Mouse (Mus musculus) embryonic facial prominence, embryonic 15.5 days (tissue): Measurements from ENCODE around the gene Col5a1. TPM values are rescaled to one million over a fixed set of nuclear protein-coding genes. Genes with fewer than 3 reads are reported as not detected.

Experiments
- ATAC-seq: fragments of 200-750 bp; cut with Nextera tagmentation; 2 replicates; pipeline ENCODE4 v1.8.0; 2017; ENCODE audit warnings: low read depth, moderate TSS enrichment; ENCODE audit not compliant: insufficient number of reproducible peaks, low FRiP score, low TSS enrichment
- H3K27ac ChIP-seq: fragments of 300-500 bp; sonication (generic); replicated peaks from 2 replicates; pipeline ENCODE4 v1.5.1; 2015; ENCODE audit warnings: mild to moderate bottlenecking, inconsistent platforms
- H3K27me3 ChIP-seq: fragments of 300-500 bp; sonication (generic); 2 replicates; pipeline ENCODE4 v1.6.1; 2015; ENCODE audit warnings: inconsistent platforms
- H3K36me3 ChIP-seq: fragments of 300-500 bp; sonication (generic); 2 replicates; pipeline ENCODE4 v1.6.1; 2015; ENCODE audit warnings: mild to moderate bottlenecking, inconsistent platforms
- H3K4me1 ChIP-seq: fragments of 300-500 bp; sonication (generic); 2 replicates; pipeline ENCODE4 v1.6.1; 2015; ENCODE audit warnings: inconsistent platforms
- H3K4me2 ChIP-seq: fragments of 300-500 bp; sonication (generic); replicated peaks from 2 replicates; pipeline ENCODE4 v1.6.1; 2015; ENCODE audit warnings: mild to moderate bottlenecking, inconsistent platforms
- H3K4me3 ChIP-seq: fragments of 300-500 bp; sonication (generic); replicated peaks from 2 replicates; pipeline ENCODE4 v1.5.1; 2015; ENCODE audit warnings: mild to moderate bottlenecking, inconsistent platforms
- H3K9ac ChIP-seq: fragments of 300-500 bp; sonication (generic); 2 replicates; pipeline ENCODE4 v1.6.1; 2015; ENCODE audit warnings: inconsistent platforms
- H3K9me3 ChIP-seq: fragments of 300-500 bp; sonication (generic); replicated peaks from 2 replicates; pipeline ENCODE4 v1.6.1; 2016; ENCODE audit warnings: inconsistent platforms
- WGBS: fragments of 180-500 bp; shearing (Covaris S2); methylation state at CpG from one replicate; pipeline ENCODE4 v1.1.7; 2015; 5-methylcytosine and 5-hydroxymethylcytosine counted together
- polyA plus RNA-seq: library from polyadenylated mRNA; unstranded; fragments of >200 nt; fragmentation: Nextera tagmentation; extraction: Ambion mirVana; gene quantifications from 2 replicates; pipeline ENCODE4 v1.2.1, GENCODE M21; 2015

The Col5a1 gene
- polyA plus RNA-seq, 1 experiment from 2014 or later = 217 TPM

DNA sequence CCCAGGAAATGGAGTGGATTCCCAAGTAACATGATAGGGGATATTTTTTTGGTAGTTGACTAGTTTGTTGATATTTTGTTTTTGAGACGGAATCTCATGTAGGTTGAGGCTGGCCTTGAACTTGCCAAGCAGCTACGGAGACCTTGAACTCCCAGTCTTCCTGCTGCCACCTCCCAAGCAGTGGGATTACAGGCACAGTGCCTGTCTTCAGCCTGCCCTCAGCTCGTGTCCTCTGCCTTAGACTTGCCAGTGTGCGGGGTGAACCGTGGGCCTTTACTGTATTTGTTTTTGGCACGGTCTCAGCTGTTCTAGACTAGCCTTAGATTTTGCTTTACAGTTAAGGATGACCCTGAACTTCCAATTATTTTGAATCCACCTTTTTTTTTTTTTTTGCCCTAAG, 37.5 kb downstream of the Col5a1 start:
- no peak overlapping the region for H3K27ac ChIP-seq
- ATAC-seq = no peak
- no peak overlapping the region for H3K4me2 ChIP-seq
- WGBS = 78% methylated on average over 6 of the region's 6 CpGs
- H3K9ac ChIP-seq = no peak overlapping the region
- H3K4me3 ChIP-seq = no peak overlapping the region
- H3K27me3 ChIP-seq = no peaks in the 10 kb centered on the region
- H3K4me1 ChIP-seq = peaks cover 16% of the 10 kb centered on the region; the same call in 1 of the 2 replicates
- H3K36me3 ChIP-seq = peaks cover 20% of the 10 kb centered on the region
- no peaks in the 10 kb centered on the region for H3K9me3 ChIP-seq

DNA sequence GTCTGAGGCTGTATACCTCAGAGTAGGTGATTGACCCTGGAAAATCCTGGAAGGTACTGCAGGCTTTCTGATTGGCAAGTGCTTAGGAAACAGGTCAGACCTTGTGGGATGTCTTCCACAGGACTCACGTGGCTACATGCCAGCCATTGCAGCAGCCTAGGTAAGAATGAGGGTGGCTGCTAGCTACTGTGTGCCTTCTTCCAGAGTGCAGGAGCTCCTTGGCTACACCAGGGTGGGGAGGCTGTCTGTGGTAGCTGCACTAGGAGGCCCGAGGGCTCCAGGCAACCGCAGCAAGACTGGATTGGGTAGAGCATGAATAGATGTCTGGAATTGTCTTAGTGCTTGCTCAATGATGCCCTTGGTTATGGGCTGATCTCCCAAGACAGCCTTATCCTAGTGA, 38.2 kb downstream of the Col5a1 start:
- Histone ChIP-seq H3K4me3 (no peak overlapping the region), H3K27ac (no peak overlapping the region), H3K4me1 (peaks cover 10% of the 10 kb centered on the region; the same call in 1 of the 2 replicates), H3K4me2 (no peak overlapping the region), H3K27me3 (no peaks in the 10 kb centered on the region), H3K9me3 (no peaks in the 10 kb centered on the region), H3K9ac (no peak overlapping the region), H3K36me3 (peaks cover 27% of the 10 kb centered on the region)
- 84% methylated on average over 3 of the region's 3 CpGs for WGBS
- no peak for ATAC-seq

DNA sequence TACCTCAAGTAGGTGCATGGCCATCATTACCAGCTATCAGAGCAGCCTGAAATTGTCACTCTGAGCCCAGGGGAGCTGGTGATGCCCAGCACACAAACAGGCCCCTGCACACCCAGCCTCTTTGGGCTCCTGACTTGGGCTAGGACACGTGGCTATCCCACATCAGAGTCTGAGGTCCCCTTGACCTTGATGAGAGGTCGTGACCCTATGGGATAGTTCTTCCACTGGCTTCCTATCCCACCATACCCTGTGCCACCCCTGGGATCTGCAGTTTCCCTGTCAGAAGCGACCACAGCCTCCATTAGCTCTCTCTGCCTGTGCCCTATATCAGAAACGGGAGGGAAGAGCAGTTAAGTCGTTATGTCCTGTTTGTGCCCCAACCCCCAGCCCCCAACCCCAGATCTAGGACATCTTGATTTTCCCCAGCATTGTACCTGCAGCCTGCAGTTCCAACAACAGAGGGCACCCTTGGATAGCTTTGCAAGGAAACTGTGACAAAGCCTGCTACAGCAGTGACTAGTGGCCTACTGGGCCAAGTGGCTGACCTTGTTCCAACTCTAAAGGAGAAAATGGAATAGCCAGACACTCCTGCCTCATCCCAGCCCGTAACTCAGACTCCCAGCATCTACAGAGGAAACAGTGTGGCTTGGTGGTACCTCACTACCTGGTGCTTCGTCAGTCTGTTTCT, 40.4 kb downstream of the Col5a1 start:
- Histone ChIP-seq H3K4me1 (peaks cover 23% of the 10 kb centered on the region), H3K36me3 (peaks cover 42% of the 10 kb centered on the region), H3K9me3 (no peaks in the 10 kb centered on the region), H3K27me3 (no peaks in the 10 kb centered on the region), H3K4me2 (no peak overlapping the region), H3K9ac (no peak overlapping the region), H3K4me3 (no peak overlapping the region), H3K27ac (no peak overlapping the region)
- WGBS = 49% methylated on average over 7 of the region's 7 CpGs
- ATAC-seq = no peak

DNA sequence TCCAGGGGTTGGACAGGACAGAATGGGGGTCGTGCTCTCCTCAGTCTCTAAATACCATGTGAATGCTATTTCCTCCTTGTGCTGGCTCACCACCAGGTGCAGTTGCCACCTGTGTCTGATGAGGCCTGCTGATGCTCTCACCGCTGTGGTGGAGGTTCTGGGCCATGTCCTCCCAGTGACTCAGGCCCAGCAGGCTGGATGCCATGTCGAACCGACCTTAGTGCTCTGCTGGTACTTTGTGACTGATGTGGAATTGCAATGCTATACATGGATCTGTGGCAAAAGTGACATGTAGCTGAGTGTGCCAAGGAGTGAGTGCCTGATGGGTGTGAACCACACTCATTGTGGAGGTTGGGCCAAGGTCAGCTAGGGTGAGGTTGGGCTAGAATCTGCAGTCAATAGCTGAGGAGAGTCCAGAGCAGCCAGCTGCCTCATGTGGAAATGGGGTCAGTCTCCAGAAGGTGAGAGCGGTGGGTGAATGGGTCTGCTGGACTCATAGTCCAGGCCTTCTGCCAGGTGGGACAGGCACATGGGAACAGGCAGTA, 44.3 kb downstream of the Col5a1 start:
- ATAC-seq = no peak
- H3K4me3 ChIP-seq = no peak overlapping the region
- peaks cover 50% of the 10 kb centered on the region; the same call in 1 of the 2 replicates for H3K36me3 ChIP-seq

DNA sequence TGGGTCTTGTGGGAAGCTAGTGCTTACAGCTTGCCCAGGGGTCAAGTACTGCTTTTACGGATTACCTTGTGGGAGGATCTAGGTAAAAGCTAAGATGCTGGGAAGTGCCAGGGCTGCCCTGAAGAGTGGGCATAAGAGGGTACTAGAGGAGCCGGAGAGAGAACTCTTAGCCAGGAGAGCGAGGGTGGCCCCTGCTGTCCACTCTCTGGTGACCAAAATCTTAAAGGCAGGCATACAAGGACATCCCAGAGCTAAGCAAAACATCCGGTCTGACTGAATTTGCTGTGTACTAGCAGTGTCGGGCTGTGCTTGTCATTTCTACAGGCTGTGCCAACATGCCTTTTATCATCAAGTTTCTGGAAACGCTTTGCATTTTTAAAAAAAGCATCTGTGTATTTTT, 44.9 kb downstream of the Col5a1 start:
- Histone ChIP-seq H3K4me3 (no peak overlapping the region), H3K9ac (no peak overlapping the region), H3K9me3 (no peaks in the 10 kb centered on the region), H3K27ac (peak overlapping the region; percentile 86), H3K4me2 (no peak overlapping the region), H3K27me3 (no peaks in the 10 kb centered on the region), H3K36me3 (peaks cover 50% of the 10 kb centered on the region; the same call in 1 of the 2 replicates), H3K4me1 (peaks cover 61% of the 10 kb centered on the region)
- no peak for ATAC-seq
- WGBS = 47% methylated on average over 6 of the region's 6 CpGs

More for the DNA sequence above, 44.3 kb downstream of the Col5a1 start:
- WGBS = 82% methylated on average over 5 of the region's 5 CpGs
- no peaks in the 10 kb centered on the region for H3K9me3 ChIP-seq
- no peak overlapping the region for H3K9ac ChIP-seq
- H3K4me1 ChIP-seq = peaks cover 55% of the 10 kb centered on the region
- no peak overlapping the region for H3K4me2 ChIP-seq
- peak overlapping the region; percentile 86 for H3K27ac ChIP-seq
- no peaks in the 10 kb centered on the region for H3K27me3 ChIP-seq

DNA sequence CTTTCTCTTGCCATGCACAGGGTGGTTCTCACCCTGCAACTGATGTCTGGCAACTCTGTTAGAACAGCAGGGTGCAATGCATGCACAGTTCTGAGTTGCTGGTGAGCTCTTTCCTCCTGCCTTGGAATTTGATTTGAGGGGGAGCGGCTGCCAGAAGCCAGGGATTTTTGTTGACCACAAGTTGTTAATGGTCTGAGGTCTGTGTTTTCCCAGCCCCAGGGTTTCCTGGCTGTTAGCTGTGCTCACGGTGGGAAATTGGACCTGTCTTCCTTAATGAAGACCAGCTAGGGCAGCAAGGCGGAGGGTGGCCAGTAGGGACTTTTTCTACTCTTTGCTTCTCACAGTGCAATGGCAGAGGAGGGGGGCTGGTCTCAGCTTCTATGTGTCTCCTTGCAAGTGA, 45.7 kb downstream of the Col5a1 start:
- Histone ChIP-seq H3K27me3 (no peaks in the 10 kb centered on the region), H3K36me3 (peaks cover 50% of the 10 kb centered on the region; the same call in 1 of the 2 replicates), H3K4me3 (no peak overlapping the region), H3K4me1 (peaks cover 70% of the 10 kb centered on the region), H3K9me3 (no peaks in the 10 kb centered on the region), H3K27ac (peak overlapping the region; percentile 86), H3K9ac (no peak overlapping the region), H3K4me2 (no peak overlapping the region)
- 30% methylated on average over 3 of the region's 3 CpGs for WGBS
- ATAC-seq = peak; percentile 72

- Histone ChIP-seq H3K27ac (peak overlapping the region; percentile 86), H3K27me3 (no peaks in the 10 kb centered on the region), H3K9me3 (no peaks in the 10 kb centered on the region), H3K4me2 (no peak overlapping the region; the same call in 1 of the 2 replicates), H3K4me3 (no peak overlapping the region), H3K4me1 (peaks cover 80% of the 10 kb centered on the region), H3K36me3 (peaks cover 48% of the 10 kb centered on the region; the same call in 1 of the 2 replicates), H3K9ac (0 out of 2 replicates have a peak overlapping the region, but pooled peaks have one; percentile 1)
- ATAC-seq = peak; percentile 63
- WGBS = 6% methylated on average over 11 of the region's 11 CpGs
Observed at GRCm38 (mm10) chr2:27934269-27934668, 48.0 kb downstream of the Col5a1 start.

DNA sequence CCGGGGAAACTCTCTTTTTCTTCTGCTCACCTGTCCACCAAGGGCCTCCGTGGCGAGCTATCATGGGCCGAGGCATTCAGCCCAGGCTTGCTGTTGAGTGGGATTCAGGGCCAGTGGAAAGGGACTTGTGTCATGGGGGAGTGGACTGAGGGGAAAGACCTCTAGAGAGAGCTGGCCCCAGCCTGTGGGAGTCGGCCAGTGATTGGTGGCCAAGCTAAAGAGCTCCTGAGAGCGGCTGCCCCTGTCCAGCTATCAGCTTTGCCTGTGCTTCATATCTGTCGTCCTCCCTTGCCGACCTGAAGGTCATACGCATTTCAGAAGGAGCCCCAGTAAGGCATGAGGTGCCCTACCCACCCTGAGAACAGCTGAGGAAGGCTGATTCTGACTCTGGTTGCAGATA, 48.6 kb downstream of the Col5a1 start:
- Histone ChIP-seq H3K4me3 (no peak overlapping the region), H3K27me3 (no peaks in the 10 kb centered on the region), H3K9me3 (no peaks in the 10 kb centered on the region), H3K4me2 (no peak overlapping the region), H3K4me1 (peaks cover 84% of the 10 kb centered on the region), H3K27ac (peak overlapping the region; percentile 86), H3K9ac (0 out of 2 replicates have a peak overlapping the region, but pooled peaks have one; percentile 1), H3K36me3 (peaks cover 48% of the 10 kb centered on the region; the same call in 1 of the 2 replicates)
- ATAC-seq = no peak
- WGBS = 65% methylated on average over 9 of the region's 9 CpGs

DNA sequence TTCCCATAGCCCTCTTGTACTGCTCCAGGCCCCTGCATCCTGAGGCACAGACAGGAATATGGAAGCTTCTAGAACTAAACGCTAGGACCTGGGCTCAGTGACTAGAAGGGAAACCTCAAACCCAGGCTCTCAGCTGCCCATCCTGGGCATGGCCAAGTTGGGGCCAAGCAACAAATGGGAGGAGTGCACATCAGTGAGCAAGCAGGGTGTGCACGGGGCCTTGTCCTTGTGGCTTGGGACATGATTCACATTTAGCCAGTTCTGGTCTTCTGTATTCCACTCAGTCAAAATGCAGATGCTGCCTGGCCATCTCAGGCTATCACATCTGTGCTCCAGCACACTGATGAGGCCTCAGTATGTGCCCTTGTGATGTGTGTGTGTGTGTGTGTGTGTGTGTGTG, 49.2 kb downstream of the Col5a1 start:
- 0 out of 2 replicates have a peak overlapping the region, but pooled peaks have one; percentile 1 for H3K9ac ChIP-seq
- H3K4me2 ChIP-seq = no peak overlapping the region
- H3K27ac ChIP-seq = peak overlapping the region; percentile 86
- H3K27me3 ChIP-seq = no peaks in the 10 kb centered on the region
- H3K4me1 ChIP-seq = peaks cover 81% of the 10 kb centered on the region
- H3K4me3 ChIP-seq = no peak overlapping the region
- H3K9me3 ChIP-seq = no peaks in the 10 kb centered on the region
- WGBS = 86% methylated on average over 2 of the region's 2 CpGs
- H3K36me3 ChIP-seq = peaks cover 45% of the 10 kb centered on the region
- no peak for ATAC-seq

DNA sequence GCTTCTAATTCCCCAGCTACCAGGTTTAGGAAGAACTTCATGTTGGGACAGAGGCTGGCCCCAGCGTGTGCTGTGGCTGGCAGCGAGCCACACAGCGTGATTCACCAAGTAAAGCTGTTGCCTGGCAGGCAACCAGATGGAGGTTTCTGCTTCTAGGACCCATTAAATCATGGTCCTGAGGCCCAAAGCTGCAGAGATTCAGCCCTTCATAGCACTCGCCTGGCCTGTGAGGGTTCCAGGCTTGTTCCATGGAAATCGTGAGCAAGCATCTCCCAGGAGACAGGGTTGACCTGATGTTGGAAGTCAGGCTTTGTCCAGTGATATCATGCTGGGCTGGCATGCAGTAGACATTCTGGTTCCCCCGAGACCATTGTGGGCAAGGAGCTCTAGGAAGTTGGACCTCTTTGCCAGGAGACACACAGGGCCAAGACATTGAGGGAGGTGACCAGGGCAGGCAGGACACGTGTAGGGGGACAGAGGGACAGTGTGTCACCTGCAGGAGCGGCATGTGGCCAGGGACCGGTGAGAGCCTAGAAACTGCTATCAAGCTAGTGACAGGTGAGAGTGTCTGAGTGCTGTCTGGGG, 50.5 kb downstream of the Col5a1 start:
- 58% methylated on average over 9 of the region's 9 CpGs for WGBS
- no peak for ATAC-seq
- H3K9ac ChIP-seq = no peak overlapping the region
- peaks cover 75% of the 10 kb centered on the region for H3K4me1 ChIP-seq
- no peak overlapping the region for H3K4me3 ChIP-seq
- no peak overlapping the region for H3K4me2 ChIP-seq
- peaks cover 43% of the 10 kb centered on the region for H3K36me3 ChIP-seq
- H3K9me3 ChIP-seq = no peaks in the 10 kb centered on the region
- no peaks in the 10 kb centered on the region for H3K27me3 ChIP-seq
- peak overlapping the region; percentile 86 for H3K27ac ChIP-seq

GRCm38 (mm10) chr2:27939433-27939832, 53.2 kb downstream of the Col5a1 start:
- Histone ChIP-seq H3K36me3 (peaks cover 45% of the 10 kb centered on the region), H3K9ac (no peak overlapping the region), H3K27ac (no peak overlapping the region), H3K4me3 (no peak overlapping the region), H3K4me2 (no peak overlapping the region), H3K4me1 (peaks cover 49% of the 10 kb centered on the region), H3K9me3 (no peaks in the 10 kb centered on the region), H3K27me3 (no peaks in the 10 kb centered on the region)
- ATAC-seq = peak; percentile 53
- WGBS = 80% methylated on average over 4 of the region's 4 CpGs
